Mouse (Mus musculus) myocyte (in vitro differentiated cells): ENCODE measurements around the gene Gm11214. TPM values are rescaled to one million over a fixed set of nuclear protein-coding genes. Genes with fewer than 3 reads are reported as not detected.

Source experiments
- H3K27me3 ChIP-seq: one replicate; pipeline ENCODE4 v1.6.1; 2011; ENCODE audit not compliant: control insufficient read depth, insufficient read depth, insufficient read length
- H3K36me3 ChIP-seq: one replicate; pipeline ENCODE4 v1.6.1; 2011; ENCODE audit not compliant: control insufficient read depth, insufficient read depth
- H3K4me2 ChIP-seq: one replicate; pipeline ENCODE4 v1.6.1; 2011; ENCODE audit warnings: low read depth, control low read depth
- H3K4me3 ChIP-seq: one replicate; pipeline ENCODE4 v1.5.1; 2011; ENCODE audit warnings: mild to moderate bottlenecking, control low read depth, moderate library complexity
- H3K79me2 ChIP-seq: one replicate; pipeline ENCODE4 v1.6.1; 2011; ENCODE audit not compliant: control insufficient read depth, insufficient read depth
- H3ac ChIP-seq: one replicate; pipeline ENCODE4 v1.6.1; 2011; ENCODE audit not compliant: control insufficient read depth, insufficient read length
- CEBPB ChIP-seq: IDR thresholded peaks from 2 replicates; pipeline ENCODE4 v1.6.1; 2011; ENCODE audit warnings: mild to moderate bottlenecking, moderate library complexity; ENCODE audit not compliant: poor library complexity, insufficient read depth, severe bottlenecking
- E2F4 ChIP-seq: IDR thresholded peaks from one replicate; pipeline ENCODE4 v1.6.1; 2011; ENCODE audit warnings: mild to moderate bottlenecking, control low read depth, moderate library complexity; ENCODE audit not compliant: insufficient read depth
- MAX ChIP-seq: IDR thresholded peaks from one replicate; pipeline ENCODE4 v1.6.1; 2011; ENCODE audit warnings: low read depth, mild to moderate bottlenecking, control low read depth
- MYOD1 ChIP-seq, 3 experiments: IDR thresholded peaks; one replicate each; pipeline ENCODE4 v1.6.1; 2011; ENCODE audit warnings: control low read depth in 2 of 3, low read depth in 2 of 3, mild to moderate bottlenecking in 2 of 3, moderate library complexity in 1 of 3; ENCODE audit not compliant: insufficient read length in 2 of 3, control insufficient read depth in 1 of 3
- MYOG ChIP-seq, 3 experiments: IDR thresholded peaks; one replicate each; pipeline ENCODE4 v1.6.1; 2011; ENCODE audit warnings: control low read depth in 2 of 3, low read depth in 2 of 3, mild to moderate bottlenecking in 2 of 3; ENCODE audit not compliant: insufficient read length in 2 of 3, control insufficient read depth in 1 of 3, insufficient read depth in 1 of 3
- POLR2A ChIP-seq: IDR thresholded peaks from one replicate; pipeline ENCODE4 v1.6.1; 2011; ENCODE audit warnings: low read depth, mild to moderate bottlenecking, control low read depth, moderate library complexity; ENCODE audit not compliant: insufficient read length
- POLR2AphosphoS2 ChIP-seq: IDR thresholded peaks from one replicate; pipeline ENCODE4 v1.6.1; 2011; ENCODE audit warnings: low read depth, control low read depth; ENCODE audit not compliant: insufficient read length
- REST ChIP-seq: IDR thresholded peaks from one replicate; pipeline ENCODE4 v1.6.1; 2011; ENCODE audit warnings: mild to moderate bottlenecking, control low read depth, moderate library complexity; ENCODE audit not compliant: insufficient read depth, insufficient read length
- SRF ChIP-seq: IDR thresholded peaks from one replicate; pipeline ENCODE4 v1.6.1; 2011; ENCODE audit warnings: low read depth; ENCODE audit not compliant: control insufficient read depth, insufficient read length
- TCF12 ChIP-seq: IDR thresholded peaks from one replicate; pipeline ENCODE4 v1.6.1; 2011; ENCODE audit warnings: mild to moderate bottlenecking, control low read depth; ENCODE audit not compliant: poor library complexity, insufficient read depth, severe bottlenecking
- TCF3 ChIP-seq: IDR thresholded peaks from one replicate; pipeline ENCODE4 v1.6.1; 2011; ENCODE audit warnings: low read depth, control low read depth; ENCODE audit not compliant: insufficient read length
- USF1 ChIP-seq: IDR thresholded peaks from one replicate; pipeline ENCODE4 v1.6.1; 2011; ENCODE audit warnings: low read depth, mild to moderate bottlenecking, control low read depth, moderate library complexity
- polyA plus RNA-seq: library from polyadenylated mRNA; unstranded; fragments of >200 nt; fragmentation: generic; extraction: Trizol; gene quantifications from one replicate; pipeline ENCODE4 v1.2.1, GENCODE M21; 2012; ENCODE audit warnings: missing spikeins

Gene Gm11214
- polyA plus RNA-seq, 1 experiment: not detected

GRCm38 (mm10) chr4:63682441-63682840 lies 19.3 kb upstream of the Gm11214 start:
- Histone ChIP-seq H3K4me2 (no peak overlapping the region), H3K27me3 (no peaks in the 10 kb centered on the region), H3K79me2 (no peaks in the 10 kb centered on the region), H3K4me3 (no peak overlapping the region), H3K36me3 (no peaks in the 10 kb centered on the region), H3ac (no peak overlapping the region)
- TF ChIP-seq POLR2A (no peak), TCF12 (no peak), USF1 (no peak), E2F4 (no peak), MYOD1 (IDR thresholded peaks at IDR 0.05; ENCODE audit: control insufficient read depth in 1 of 3, insufficient read length in 2 of 3, low read depth in 2 of 3) (no peak), TCF3 (no peak)

GRCm38 (mm10) chr4:63681557-63681956 lies 18.4 kb upstream of the Gm11214 start:
- H3K27me3 ChIP-seq: no peaks in the 10 kb centered on the region
- H3K79me2 ChIP-seq: no peaks in the 10 kb centered on the region
- H3K4me2 ChIP-seq: no peak overlapping the region
- H3ac ChIP-seq: no peak overlapping the region
- TF ChIP-seq MYOD1 (IDR thresholded peaks at IDR 0.05; ENCODE audit: control insufficient read depth in 1 of 3, insufficient read length in 2 of 3, low read depth in 2 of 3): no peak
- TF ChIP-seq MYOG (IDR thresholded peaks at IDR 0.05; ENCODE audit: control insufficient read depth in 1 of 3, insufficient read depth in 1 of 3, insufficient read length in 2 of 3, low read depth in 2 of 3): no peak
- no peak for TF ChIP-seq TCF12
- TF ChIP-seq POLR2AphosphoS2: no peak
- TF ChIP-seq POLR2A: no peak
- no peak for TF ChIP-seq USF1
- TF ChIP-seq E2F4: no peak
- TF ChIP-seq SRF: no peak
- no peak for TF ChIP-seq MAX
- TF ChIP-seq REST: no peak
- TF ChIP-seq TCF3: no peak
- no peak for TF ChIP-seq CEBPB
- H3K4me3 ChIP-seq: no peak overlapping the region
- no peaks in the 10 kb centered on the region for H3K36me3 ChIP-seq

- H3ac ChIP-seq: no peak overlapping the region
- H3K27me3 ChIP-seq: no peaks in the 10 kb centered on the region
- H3K4me3 ChIP-seq: no peak overlapping the region
- TF ChIP-seq REST (no peak), SRF (no peak), CEBPB (no peak)
- H3K79me2 ChIP-seq: no peaks in the 10 kb centered on the region
- H3K4me2 ChIP-seq: no peak overlapping the region
- H3K36me3 ChIP-seq: no peaks in the 10 kb centered on the region
Observed at GRCm38 (mm10) chr4:63675128-63675527, 11.9 kb upstream of the Gm11214 start.

GRCm38 (mm10) chr4:63668255-63668654 lies 5.1 kb upstream of the Gm11214 start:
- Histone ChIP-seq H3K36me3 (no peaks in the 10 kb centered on the region), H3ac (no peak overlapping the region), H3K4me3 (no peak overlapping the region), H3K27me3 (no peaks in the 10 kb centered on the region), H3K4me2 (peak overlapping the region; percentile 50), H3K79me2 (no peaks in the 10 kb centered on the region)
- TF ChIP-seq REST: no peak
- no peak for TF ChIP-seq SRF
- TF ChIP-seq MYOD1 (IDR thresholded peaks at IDR 0.05; ENCODE audit: control insufficient read depth in 1 of 3, insufficient read length in 2 of 3, low read depth in 2 of 3): peak in 2 of 3 experiments; percentile 63 to 90
- peak in 1 of 3 experiments; percentile 68 for TF ChIP-seq MYOG (IDR thresholded peaks at IDR 0.05; ENCODE audit: control insufficient read depth in 1 of 3, insufficient read depth in 1 of 3, insufficient read length in 2 of 3, low read depth in 2 of 3)

GRCm38 (mm10) chr4:63665738-63666137 lies 2.6 kb upstream of the Gm11214 start:
- TF ChIP-seq E2F4 (no peak), TCF12 (no peak), SRF (no peak), MYOD1 (IDR thresholded peaks at IDR 0.05; ENCODE audit: control insufficient read depth in 1 of 3, insufficient read length in 2 of 3, low read depth in 2 of 3) (no peak), TCF3 (no peak), POLR2A (no peak), MAX (no peak), CEBPB (no peak), USF1 (no peak), MYOG (IDR thresholded peaks at IDR 0.05; ENCODE audit: control insufficient read depth in 1 of 3, insufficient read depth in 1 of 3, insufficient read length in 2 of 3, low read depth in 2 of 3) (no peak), REST (no peak), POLR2AphosphoS2 (no peak)
- Histone ChIP-seq H3K36me3 (no peaks in the 10 kb centered on the region), H3K79me2 (no peaks in the 10 kb centered on the region), H3K27me3 (no peaks in the 10 kb centered on the region), H3K4me2 (no peak overlapping the region), H3ac (no peak overlapping the region), H3K4me3 (no peak overlapping the region)
